Mouse (Mus musculus) midbrain, embryonic 13.5 days (tissue): Measurements from ENCODE around the gene S100a3. TPM values are rescaled to one million over a fixed set of nuclear protein-coding genes. Genes with fewer than 3 reads are reported as not detected.
A peak's percentile ranks its signal among the peaks of the same experiment; 100 is the strongest.

ENCODE experiments used
- ATAC-seq: fragments of 200-750 bp; cut with Nextera tagmentation; 2 replicates; pipeline ENCODE4 v1.8.0; 2017; ENCODE audit warnings: mild to moderate bottlenecking, moderate TSS enrichment, moderate library complexity
- H3K27ac ChIP-seq: fragments of 300-500 bp; sonication (generic); 2 replicates; pipeline ENCODE4 v1.5.1; 2015; ENCODE audit warnings: inconsistent platforms, mild to moderate bottlenecking, moderate library complexity
- H3K27me3 ChIP-seq: fragments of 300-500 bp; sonication (generic); 2 replicates; pipeline ENCODE4 v1.6.1; 2015; ENCODE audit warnings: mild to moderate bottlenecking, inconsistent platforms
- H3K36me3 ChIP-seq: fragments of 300-500 bp; sonication (generic); 2 replicates; pipeline ENCODE4 v1.6.1; 2015; ENCODE audit warnings: mild to moderate bottlenecking, inconsistent platforms
- H3K4me1 ChIP-seq: fragments of 300-500 bp; sonication (generic); replicated peaks from 2 replicates; pipeline ENCODE4 v1.6.1; 2015; ENCODE audit warnings: inconsistent platforms
- H3K4me2 ChIP-seq: fragments of 300-500 bp; sonication (generic); replicated peaks from 2 replicates; pipeline ENCODE4 v1.6.1; 2015; ENCODE audit warnings: moderate library complexity, mild to moderate bottlenecking, inconsistent platforms
- H3K4me3 ChIP-seq: fragments of 300-500 bp; sonication (generic); replicated peaks from 2 replicates; pipeline ENCODE4 v1.5.1; 2015; ENCODE audit warnings: mild to moderate bottlenecking, inconsistent platforms
- H3K9ac ChIP-seq: fragments of 300-500 bp; sonication (generic); replicated peaks from 2 replicates; pipeline ENCODE4 v1.6.1; 2015; ENCODE audit warnings: mild to moderate bottlenecking, inconsistent platforms
- H3K9me3 ChIP-seq: fragments of 300-500 bp; sonication (generic); 2 replicates; pipeline ENCODE4 v1.6.1; 2016; ENCODE audit warnings: mild to moderate bottlenecking, inconsistent platforms
- WGBS: fragments of 180-500 bp; shearing (Covaris S2); methylation state at CpG from one replicate; pipeline ENCODE4 v1.1.7; 2015; 5-methylcytosine and 5-hydroxymethylcytosine counted together
- polyA plus RNA-seq: library from polyadenylated mRNA; unstranded; fragments of >200 nt; fragmentation: Nextera tagmentation; extraction: Ambion mirVana; gene quantifications from 2 replicates; pipeline ENCODE4 v1.2.1, GENCODE M21; 2015

The S100a3 gene
- not detected in 2 replicates for polyA plus RNA-seq

- 89% methylated on average over 6 of the region's 6 CpGs for WGBS
- no peaks in the 10 kb centered on the region for H3K9me3 ChIP-seq
- H3K4me3 ChIP-seq: no peak within 1 kb of the TSS
- H3K27ac ChIP-seq: no peak within 1 kb of the TSS
- peaks cover 4% of the 10 kb centered on the region; the same call in 1 of the 2 replicates for H3K4me1 ChIP-seq
- H3K9ac ChIP-seq: no peak within 1 kb of the TSS
- no peak for ATAC-seq
- H3K4me2 ChIP-seq: no peak within 1 kb of the TSS
- no peaks in the 10 kb centered on the region for H3K27me3 ChIP-seq
- H3K36me3 ChIP-seq: no peaks in the 10 kb centered on the region
These were observed at the start of gene S100a3 for GRCm38 (mm10) chr3:90560008-90560628. TSS of gene S100a3 (plus strand) at chr3:90560578.

GRCm38 (mm10) chr3:90512276-90512675 is 48.1 kb upstream of the S100a3 start:
- 92% methylated on average over 5 of the region's 5 CpGs for WGBS
- Histone ChIP-seq H3K4me2 (no peak overlapping the region), H3K27me3 (peaks cover 52% of the 10 kb centered on the region)

GRCm38 (mm10) chr3:90512948-90513642 is 47.3 kb upstream of the S100a3 start:
- no peaks in the 10 kb centered on the region for H3K36me3 ChIP-seq
- peaks cover 52% of the 10 kb centered on the region for H3K27me3 ChIP-seq
- ATAC-seq: no peak
- no peak overlapping the region for H3K9ac ChIP-seq
- H3K4me2 ChIP-seq: no peak overlapping the region
- no peaks in the 10 kb centered on the region for H3K9me3 ChIP-seq
- no peak overlapping the region for H3K4me3 ChIP-seq
- 79% methylated on average over 9 of the region's 9 CpGs for WGBS
- H3K4me1 ChIP-seq: peaks cover 19% of the 10 kb centered on the region
- no peak overlapping the region for H3K27ac ChIP-seq

More at GRCm38 (mm10) chr3:90512276-90512675, 48.1 kb upstream of the S100a3 start:
- no peak for ATAC-seq
- Histone ChIP-seq H3K9me3 (no peaks in the 10 kb centered on the region), H3K36me3 (peaks cover 4% of the 10 kb centered on the region; the same call in 1 of the 2 replicates), H3K27ac (no peak overlapping the region), H3K4me1 (peaks cover 27% of the 10 kb centered on the region), H3K9ac (no peak overlapping the region), H3K4me3 (no peak overlapping the region)

GRCm38 (mm10) chr3:90513796-90514590 is 46.4 kb upstream of the S100a3 start, which contains the start of the genes S100a1 and S100a13:
TSS of gene S100a1 (minus strand) at chr3:90514392.
TSS of gene S100a13 (plus strand) at chr3:90514435.
- Histone ChIP-seq H3K27ac (no peak within 1 kb of the TSS), H3K27me3 (peaks cover 52% of the 10 kb centered on the region), H3K4me3 (peak within 1 kb of the TSS; percentile 34), H3K9me3 (no peaks in the 10 kb centered on the region), H3K36me3 (no peaks in the 10 kb centered on the region), H3K9ac (peak within 1 kb of the TSS; percentile 39), H3K4me2 (peak within 1 kb of the TSS; percentile 60), H3K4me1 (peaks cover 16% of the 10 kb centered on the region)
- no peak for ATAC-seq
- WGBS: 5% methylated on average over 25 of the region's 25 CpGs

- H3K27me3 ChIP-seq: peaks cover 52% of the 10 kb centered on the region
- peak; percentile 61 for ATAC-seq
- peak overlapping the region; percentile 60 for H3K4me2 ChIP-seq
- peaks cover 16% of the 10 kb centered on the region for H3K4me1 ChIP-seq
- no peak overlapping the region for H3K27ac ChIP-seq
- under 1% methylated on average over 10 of the region's 10 CpGs for WGBS
- peak overlapping the region; percentile 39 for H3K9ac ChIP-seq
- no peaks in the 10 kb centered on the region for H3K9me3 ChIP-seq
- H3K36me3 ChIP-seq: no peaks in the 10 kb centered on the region
- peak overlapping the region; percentile 34 for H3K4me3 ChIP-seq
These were observed 45.7 kb upstream of the S100a3 start for GRCm38 (mm10) chr3:90514691-90515090.

- peak overlapping the region; percentile 34 for H3K4me3 ChIP-seq
- WGBS: 54% methylated on average over 1 of the region's 1 CpGs
These were observed 45.1 kb upstream of the S100a3 start for GRCm38 (mm10) chr3:90515242-90515641.

GRCm38 (mm10) chr3:90515789-90516188 is 44.6 kb upstream of the S100a3 start:
- no peak for ATAC-seq
- H3K4me3 ChIP-seq: no peak overlapping the region
- H3K9ac ChIP-seq: no peak overlapping the region
- H3K36me3 ChIP-seq: no peaks in the 10 kb centered on the region
- peaks cover 58% of the 10 kb centered on the region for H3K27me3 ChIP-seq
- 0 out of 2 replicates have a peak overlapping the region, but pooled peaks have one; percentile 60 for H3K4me2 ChIP-seq
- WGBS: 91% methylated on average over 4 of the region's 4 CpGs
- H3K27ac ChIP-seq: no peak overlapping the region
- no peaks in the 10 kb centered on the region for H3K9me3 ChIP-seq
- peaks cover 16% of the 10 kb centered on the region for H3K4me1 ChIP-seq

More at GRCm38 (mm10) chr3:90515242-90515641, 45.1 kb upstream of the S100a3 start:
- no peak overlapping the region for H3K27ac ChIP-seq
- H3K4me2 ChIP-seq: peak overlapping the region; percentile 60
- ATAC-seq: no peak
- peak overlapping the region; percentile 39; the same call in 1 of the 2 replicates for H3K9ac ChIP-seq
- peaks cover 16% of the 10 kb centered on the region for H3K4me1 ChIP-seq
- peaks cover 53% of the 10 kb centered on the region for H3K27me3 ChIP-seq
- H3K36me3 ChIP-seq: no peaks in the 10 kb centered on the region
- H3K9me3 ChIP-seq: no peaks in the 10 kb centered on the region

GRCm38 (mm10) chr3:90517711-90518110 is 42.7 kb upstream of the S100a3 start:
- 90% methylated on average over 4 of the region's 4 CpGs for WGBS
- H3K4me1 ChIP-seq: peaks cover 16% of the 10 kb centered on the region
- ATAC-seq: no peak
- H3K27me3 ChIP-seq: peaks cover 43% of the 10 kb centered on the region
- no peak overlapping the region for H3K9ac ChIP-seq
- H3K9me3 ChIP-seq: no peaks in the 10 kb centered on the region
- no peak overlapping the region for H3K4me3 ChIP-seq
- no peak overlapping the region for H3K4me2 ChIP-seq
- no peaks in the 10 kb centered on the region for H3K36me3 ChIP-seq
- H3K27ac ChIP-seq: no peak overlapping the region

GRCm38 (mm10) chr3:90525421-90525820 is 35.0 kb upstream of the S100a3 start:
- no peaks in the 10 kb centered on the region for H3K36me3 ChIP-seq
- no peak overlapping the region for H3K27ac ChIP-seq
- 0 out of 2 replicates have a peak, but pooled peaks cover 3% of the 10 kb centered on the region for H3K27me3 ChIP-seq
- H3K9ac ChIP-seq: no peak overlapping the region
- 66% methylated on average over 4 of the region's 4 CpGs for WGBS
- no peak overlapping the region for H3K4me3 ChIP-seq
- no peak for ATAC-seq
- H3K9me3 ChIP-seq: no peaks in the 10 kb centered on the region
- no peaks in the 10 kb centered on the region for H3K4me1 ChIP-seq
- H3K4me2 ChIP-seq: no peak overlapping the region

GRCm38 (mm10) chr3:90526076-90526475 is 34.3 kb upstream of the S100a3 start:
- WGBS: 76% methylated on average over 2 of the region's 2 CpGs
- H3K4me1 ChIP-seq: no peaks in the 10 kb centered on the region

GRCm38 (mm10) chr3:90526580-90526979 is 33.8 kb upstream of the S100a3 start, which contains the start of gene S100a14:
TSS of gene S100a14 (plus strand) at chr3:90526856.
- Histone ChIP-seq H3K4me3 (no peak within 1 kb of the TSS), H3K4me2 (no peak within 1 kb of the TSS), H3K27me3 (no peaks in the 10 kb centered on the region), H3K36me3 (no peaks in the 10 kb centered on the region), H3K4me1 (no peaks in the 10 kb centered on the region), H3K9me3 (no peaks in the 10 kb centered on the region), H3K9ac (no peak within 1 kb of the TSS), H3K27ac (no peak within 1 kb of the TSS)
- ATAC-seq: no peak
- WGBS: 75% methylated on average over 5 of the region's 5 CpGs

More at GRCm38 (mm10) chr3:90526076-90526475, 34.3 kb upstream of the S100a3 start:
- H3K4me3 ChIP-seq: no peak overlapping the region
- H3K9ac ChIP-seq: no peak overlapping the region
- no peak overlapping the region for H3K27ac ChIP-seq
- no peak for ATAC-seq
- no peaks in the 10 kb centered on the region for H3K27me3 ChIP-seq
- H3K36me3 ChIP-seq: no peaks in the 10 kb centered on the region
- H3K4me2 ChIP-seq: no peak overlapping the region
- no peaks in the 10 kb centered on the region for H3K9me3 ChIP-seq
